Mouse (Mus musculus): ENCODE measurements at regions not wholly inside any gene's neighbourhood (a gene's known extent, or its start where the extent isn't known, plus 50 kb on each side); places are given as distances from the start of the nearest gene placed in this dataset.

GRCm38 (mm10) chr13:45164001-45164778 is 85.7 kb downstream of the Gm9817 start:
- TF ChIP-seq MAFK (IDR thresholded peaks at IDR 0.05; ENCODE audit: insufficient replicate concordance, low read length): no peak
- no peak for TF ChIP-seq EP300 (IDR thresholded peaks at IDR 0.05; ENCODE audit: low read length)
- no peak for TF ChIP-seq ETS1 (conservative IDR thresholded peaks at IDR 0.05; ENCODE audit: low read depth, low read length)
- TF ChIP-seq JUND (conservative IDR thresholded peaks at IDR 0.05; ENCODE audit: low read depth, low read length): no peak
- no peak for TF ChIP-seq ELF1 (IDR thresholded peaks at IDR 0.05; ENCODE audit: low read depth, low read length)
- no peak for TF ChIP-seq CTCF (conservative IDR thresholded peaks at IDR 0.05 in 1 of 2, IDR thresholded peaks at IDR 0.05 in 1 of 2; ENCODE audit: low read depth in 2 of 2, low read length in 2 of 2)
- no peak for TF ChIP-seq POLR2A (IDR thresholded peaks at IDR 0.05; ENCODE audit: low read depth, low read length)
- no peak for TF ChIP-seq GABPA (IDR thresholded peaks at IDR 0.05; ENCODE audit: insufficient replicate concordance, low read depth, low read length)
- TF ChIP-seq MAX (IDR thresholded peaks at IDR 0.05; ENCODE audit: low read length): no peak
- no peak for TF ChIP-seq CHD1 (IDR thresholded peaks at IDR 0.05; ENCODE audit: low read depth, low read length)
- TF ChIP-seq HCFC1 (IDR thresholded peaks at IDR 0.05; ENCODE audit: low read depth, low read length): no peak
- no peak for TF ChIP-seq ZC3H11A (IDR thresholded peaks at IDR 0.05; ENCODE audit: low read depth, low read length)
- TF ChIP-seq ZNF384 (IDR thresholded peaks at IDR 0.05; ENCODE audit: low read depth, low read length): no peak

All from CH12.LX (cell line).